Mouse (Mus musculus): ENCODE measurements around the gene Cadps.

GRCm38 (mm10) chr14:12715906-12716659 is 106.8 kb downstream of the Cadps start:
- TF ChIP-seq CTCF (IDR thresholded peaks at IDR 0.05; ENCODE audit: low read depth) (no peak), EP300 (IDR thresholded peaks at IDR 0.05; ENCODE audit: low read depth) (no peak)

Data from liver, postnatal 0 days (tissue).